Mouse (Mus musculus): ENCODE measurements around the gene Fads3.

DNA sequence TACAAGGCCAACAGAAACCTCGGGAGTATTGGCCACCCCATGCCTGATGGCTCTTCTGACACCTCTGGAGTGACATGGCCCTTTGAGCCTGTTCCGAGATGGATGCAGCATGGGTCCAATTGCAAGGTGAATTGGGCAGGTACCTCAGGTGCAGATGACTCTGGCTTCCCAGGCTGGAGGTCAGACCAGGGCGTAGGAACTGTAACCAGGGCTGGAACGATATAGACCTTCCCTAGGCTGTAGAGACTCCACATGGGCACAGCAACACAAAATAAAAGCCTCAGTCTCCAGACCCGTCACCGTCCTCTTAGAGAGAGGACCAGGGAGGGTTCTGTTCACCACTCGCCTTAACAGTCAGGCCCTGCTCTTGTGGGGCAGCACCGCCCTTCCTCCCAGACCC lies 20.9 kb downstream of the Fads3 start:
- TF ChIP-seq CTCF (IDR thresholded peaks at IDR 0.05; ENCODE audit: low read depth, low read length) (no peak), POLR2A (IDR thresholded peaks at IDR 0.05; ENCODE audit: insufficient read depth, low read length) (no peak)
